Mouse (Mus musculus) embryonic facial prominence, embryonic 12.5 days (tissue): ENCODE results near the gene Gli3. TPM values are rescaled to one million over a fixed set of nuclear protein-coding genes. Genes with fewer than 3 reads are reported as not detected.
A peak's percentile ranks its signal among the peaks of the same experiment; 100 is the strongest.

ENCODE experiments used
- ATAC-seq: fragments of 200-750 bp; cut with Nextera tagmentation; 2 replicates; pipeline ENCODE4 v1.8.0; 2017; ENCODE audit not compliant: insufficient number of reproducible peaks, insufficient read depth, low FRiP score, low TSS enrichment
- H3K27ac ChIP-seq: fragments of 300-500 bp; sonication (generic); 2 replicates; pipeline ENCODE4 v1.5.1; 2016; ENCODE audit warnings: mild to moderate bottlenecking
- H3K27me3 ChIP-seq: fragments of 300-500 bp; sonication (generic); 2 replicates; pipeline ENCODE4 v1.6.1; 2016; ENCODE audit warnings: mild to moderate bottlenecking, moderate library complexity
- H3K36me3 ChIP-seq: fragments of 300-500 bp; sonication (generic); 2 replicates; pipeline ENCODE4 v1.6.1; 2016; ENCODE audit warnings: mild to moderate bottlenecking
- H3K4me1 ChIP-seq: fragments of 300-500 bp; sonication (generic); 2 replicates; pipeline ENCODE4 v1.6.1; 2016
- H3K4me2 ChIP-seq: fragments of 300-500 bp; sonication (generic); replicated peaks from 2 replicates; pipeline ENCODE4 v1.6.1; 2016; ENCODE audit warnings: mild to moderate bottlenecking, moderate library complexity
- H3K4me3 ChIP-seq: fragments of 300-500 bp; sonication (generic); 2 replicates; pipeline ENCODE4 v1.5.1; 2016; ENCODE audit warnings: mild to moderate bottlenecking
- H3K9ac ChIP-seq: fragments of 300-500 bp; sonication (generic); 2 replicates; pipeline ENCODE4 v1.6.1; 2016; ENCODE audit warnings: mild to moderate bottlenecking, moderate library complexity
- H3K9me3 ChIP-seq: fragments of 300-500 bp; sonication (generic); 2 replicates; pipeline ENCODE4 v1.6.1; 2016; ENCODE audit warnings: mild to moderate bottlenecking, moderate library complexity
- WGBS: fragments of 180-500 bp; shearing (Covaris S2); methylation state at CpG from one replicate; pipeline ENCODE4 v1.1.7; 2016; 5-methylcytosine and 5-hydroxymethylcytosine counted together
- polyA plus RNA-seq: library from polyadenylated mRNA; unstranded; fragments of >200 nt; fragmentation: Nextera tagmentation; extraction: Ambion mirVana; gene quantifications from 2 replicates; pipeline ENCODE4 v1.2.1, GENCODE M21; 2016

Gli3 gene
- polyA plus RNA-seq, 1 experiment from 2014 or later, result 35.8 TPM

GRCm38 (mm10) chr13:15498338-15498737, 35.3 kb downstream of the Gli3 start:
- H3K4me3 ChIP-seq, result no peak overlapping the region
- no peak for ATAC-seq
- H3K36me3 ChIP-seq, result 0 out of 2 replicates have a peak, but pooled peaks cover 5% of the 10 kb centered on the region
- no peak overlapping the region for H3K4me2 ChIP-seq
- H3K4me1 ChIP-seq, result peaks cover 25% of the 10 kb centered on the region
- H3K9ac ChIP-seq, result no peak overlapping the region
- WGBS, result 57% methylated on average over 4 of the region's 4 CpGs
- H3K9me3 ChIP-seq, result no peaks in the 10 kb centered on the region
- H3K27ac ChIP-seq, result no peak overlapping the region
- no peaks in the 10 kb centered on the region for H3K27me3 ChIP-seq

- peaks cover 4% of the 10 kb centered on the region; the same call in 1 of the 2 replicates for H3K4me1 ChIP-seq
- ATAC-seq, result 0 out of 2 replicates have a peak, but pooled peaks have one; percentile 52
- H3K36me3 ChIP-seq, result no peaks in the 10 kb centered on the region
Observed at GRCm38 (mm10) chr13:15510925-15511324, 47.9 kb downstream of the Gli3 start.

GRCm38 (mm10) chr13:15513114-15513513, 50.1 kb downstream of the Gli3 start:
- WGBS, result 79% methylated on average over 5 of the region's 5 CpGs
- Histone ChIP-seq H3K4me2 (no peak overlapping the region), H3K4me1 (peaks cover 6% of the 10 kb centered on the region; the same call in 1 of the 2 replicates), H3K27me3 (no peaks in the 10 kb centered on the region), H3K9me3 (no peaks in the 10 kb centered on the region), H3K4me3 (no peak overlapping the region), H3K9ac (no peak overlapping the region), H3K36me3 (no peaks in the 10 kb centered on the region), H3K27ac (no peak overlapping the region)
- ATAC-seq, result no peak

More at GRCm38 (mm10) chr13:15510925-15511324, 47.9 kb downstream of the Gli3 start:
- Histone ChIP-seq H3K4me2 (no peak overlapping the region), H3K9ac (no peak overlapping the region), H3K4me3 (no peak overlapping the region), H3K9me3 (no peaks in the 10 kb centered on the region), H3K27me3 (no peaks in the 10 kb centered on the region), H3K27ac (no peak overlapping the region)

GRCm38 (mm10) chr13:15514082-15514481, 51.0 kb downstream of the Gli3 start:
- WGBS, result 79% methylated on average over 8 of the region's 8 CpGs
- Histone ChIP-seq H3K27me3 (no peaks in the 10 kb centered on the region), H3K4me1 (peaks cover 6% of the 10 kb centered on the region; the same call in 1 of the 2 replicates), H3K4me3 (no peak overlapping the region), H3K4me2 (no peak overlapping the region), H3K36me3 (no peaks in the 10 kb centered on the region), H3K27ac (no peak overlapping the region), H3K9me3 (no peaks in the 10 kb centered on the region), H3K9ac (no peak overlapping the region)
- ATAC-seq, result no peak

DNA sequence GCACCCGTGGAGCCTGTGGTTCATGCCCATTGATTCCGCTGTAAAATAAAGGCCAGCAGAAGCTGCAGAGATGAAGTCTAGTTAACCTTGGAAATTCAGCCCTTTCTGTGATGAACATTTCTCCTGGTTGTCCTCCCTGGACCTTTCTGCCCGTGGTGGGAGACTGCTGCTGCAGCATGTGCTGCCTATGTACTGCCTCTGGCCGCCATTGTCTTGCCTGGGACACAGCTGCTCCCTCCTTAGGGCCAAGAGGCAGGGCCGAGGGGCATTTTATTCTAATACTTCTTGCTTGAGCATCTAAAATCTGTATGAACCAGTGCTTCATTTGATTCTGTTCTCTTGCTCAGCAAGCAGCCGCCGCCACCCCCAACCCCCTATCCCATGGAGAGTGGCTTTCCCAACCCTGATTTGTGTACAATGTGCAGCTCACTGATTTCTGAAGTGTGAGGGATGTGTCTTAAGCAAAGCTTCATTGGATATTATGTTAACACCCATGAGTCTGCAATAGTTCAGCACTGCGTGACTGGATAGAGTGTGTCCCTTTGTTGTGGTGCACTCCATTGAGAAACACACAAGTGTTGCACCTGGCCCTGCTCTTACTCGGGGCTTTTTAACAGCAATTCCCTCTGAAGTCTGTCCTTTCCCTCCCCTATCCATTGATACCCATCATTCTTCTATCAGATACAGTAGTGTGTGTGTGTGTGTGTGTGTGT, 54.2 kb downstream of the Gli3 start:
- 82% methylated on average over 9 of the region's 9 CpGs for WGBS
- no peaks in the 10 kb centered on the region for H3K9me3 ChIP-seq

GRCm38 (mm10) chr13:15520353-15520752, 57.3 kb downstream of the Gli3 start:
- H3K36me3 ChIP-seq, result no peaks in the 10 kb centered on the region
- H3K9ac ChIP-seq, result no peak overlapping the region
- no peak overlapping the region for H3K27ac ChIP-seq
- H3K27me3 ChIP-seq, result no peaks in the 10 kb centered on the region
- H3K9me3 ChIP-seq, result no peaks in the 10 kb centered on the region
- WGBS, result 80% methylated on average over 2 of the region's 2 CpGs
- H3K4me3 ChIP-seq, result no peak overlapping the region
- ATAC-seq, result no peak
- H3K4me1 ChIP-seq, result peaks cover 2% of the 10 kb centered on the region; the same call in 1 of the 2 replicates
- no peak overlapping the region for H3K4me2 ChIP-seq

More for the DNA sequence above, 54.2 kb downstream of the Gli3 start:
- H3K36me3 ChIP-seq, result no peaks in the 10 kb centered on the region
- no peak overlapping the region for H3K4me2 ChIP-seq
- H3K4me1 ChIP-seq, result peaks cover 6% of the 10 kb centered on the region; the same call in 1 of the 2 replicates
- H3K27me3 ChIP-seq, result no peaks in the 10 kb centered on the region
- H3K4me3 ChIP-seq, result no peak overlapping the region
- ATAC-seq, result no peak
- H3K27ac ChIP-seq, result no peak overlapping the region
- H3K9ac ChIP-seq, result no peak overlapping the region

- Histone ChIP-seq H3K4me1 (no peaks in the 10 kb centered on the region; the same call in 1 of the 2 replicates), H3K9ac (no peak overlapping the region), H3K9me3 (no peaks in the 10 kb centered on the region), H3K4me3 (no peak overlapping the region), H3K4me2 (no peak overlapping the region), H3K27me3 (no peaks in the 10 kb centered on the region), H3K36me3 (no peaks in the 10 kb centered on the region), H3K27ac (no peak overlapping the region)
- no peak for ATAC-seq
- WGBS, result 81% methylated on average over 3 of the region's 3 CpGs
Observed at GRCm38 (mm10) chr13:15522153-15522552, 59.1 kb downstream of the Gli3 start.

GRCm38 (mm10) chr13:15524208-15524607, 61.2 kb downstream of the Gli3 start:
- no peak overlapping the region for H3K9ac ChIP-seq
- H3K27me3 ChIP-seq, result no peaks in the 10 kb centered on the region
- no peak overlapping the region for H3K4me3 ChIP-seq
- no peaks in the 10 kb centered on the region for H3K36me3 ChIP-seq
- H3K27ac ChIP-seq, result no peak overlapping the region
- H3K4me2 ChIP-seq, result no peak overlapping the region
- 84% methylated on average over 8 of the region's 8 CpGs for WGBS
- ATAC-seq, result no peak
- H3K9me3 ChIP-seq, result no peaks in the 10 kb centered on the region
- no peaks in the 10 kb centered on the region for H3K4me1 ChIP-seq

GRCm38 (mm10) chr13:15526691-15527090, 63.7 kb downstream of the Gli3 start:
- no peaks in the 10 kb centered on the region for H3K27me3 ChIP-seq
- H3K27ac ChIP-seq, result no peak overlapping the region
- ATAC-seq, result no peak
- no peaks in the 10 kb centered on the region for H3K36me3 ChIP-seq
- H3K9ac ChIP-seq, result no peak overlapping the region
- no peak overlapping the region for H3K4me2 ChIP-seq
- H3K4me1 ChIP-seq, result no peaks in the 10 kb centered on the region
- WGBS, result 82% methylated on average over 4 of the region's 4 CpGs
- no peak overlapping the region for H3K4me3 ChIP-seq
- H3K9me3 ChIP-seq, result no peaks in the 10 kb centered on the region

- Histone ChIP-seq H3K27ac (no peak overlapping the region), H3K4me3 (no peak overlapping the region), H3K9ac (no peak overlapping the region), H3K27me3 (no peaks in the 10 kb centered on the region), H3K4me1 (no peaks in the 10 kb centered on the region), H3K4me2 (no peak overlapping the region), H3K9me3 (no peaks in the 10 kb centered on the region), H3K36me3 (no peaks in the 10 kb centered on the region)
- WGBS, result 36% methylated on average over 3 of the region's 3 CpGs
- ATAC-seq, result no peak
Observed at GRCm38 (mm10) chr13:15531568-15531967, 68.5 kb downstream of the Gli3 start.

GRCm38 (mm10) chr13:15537206-15537605, 74.2 kb downstream of the Gli3 start:
- H3K27me3 ChIP-seq, result no peaks in the 10 kb centered on the region
- no peak overlapping the region for H3K4me3 ChIP-seq
- no peak overlapping the region for H3K4me2 ChIP-seq
- 0 out of 2 replicates have a peak, but pooled peaks have one; percentile 58 for ATAC-seq
- no peak overlapping the region for H3K9ac ChIP-seq
- H3K9me3 ChIP-seq, result no peaks in the 10 kb centered on the region
- no peaks in the 10 kb centered on the region for H3K36me3 ChIP-seq
- whole genome bisulfite sequencing, result 56% methylated on average over 5 of the region's 5 CpGs
- H3K4me1 ChIP-seq, result peaks cover 28% of the 10 kb centered on the region
- no peak overlapping the region for H3K27ac ChIP-seq

GRCm38 (mm10) chr13:15537611-15538010, 74.6 kb downstream of the Gli3 start:
- H3K27ac ChIP-seq, result no peak overlapping the region
- H3K4me1 ChIP-seq, result peaks cover 33% of the 10 kb centered on the region
- no peak for ATAC-seq
- 67% methylated on average over 3 of the region's 3 CpGs for WGBS
- H3K4me3 ChIP-seq, result no peak overlapping the region
- no peaks in the 10 kb centered on the region for H3K9me3 ChIP-seq
- H3K27me3 ChIP-seq, result no peaks in the 10 kb centered on the region
- H3K4me2 ChIP-seq, result no peak overlapping the region
- no peak overlapping the region for H3K9ac ChIP-seq
- H3K36me3 ChIP-seq, result no peaks in the 10 kb centered on the region
